Mouse (Mus musculus) bone marrow macrophage, adult 2 months (primary cell): Measurements from ENCODE around the gene Leprot. TPM values are rescaled to one million over a fixed set of nuclear protein-coding genes. Genes with fewer than 3 reads are reported as not detected.

Experiments
- H3K27ac ChIP-seq: 2 replicates; pipeline ENCODE4 v1.5.1; 2012; ENCODE audit warnings: low read depth, low read length; ENCODE audit not compliant: insufficient read depth
- H3K4me1 ChIP-seq: 2 replicates; pipeline ENCODE4 v1.6.1; 2012; ENCODE audit warnings: low read length; ENCODE audit not compliant: control insufficient read depth, insufficient read depth
- H3K4me3 ChIP-seq: 2 replicates; pipeline ENCODE4 v1.5.1; 2012; ENCODE audit warnings: mild to moderate bottlenecking, low read length, moderate library complexity; ENCODE audit not compliant: insufficient read depth
- CTCF ChIP-seq: IDR thresholded peaks from 2 replicates; pipeline ENCODE4 v1.5.1; 2012; ENCODE audit warnings: low read depth, mild to moderate bottlenecking, low read length, moderate library complexity
- POLR2A ChIP-seq: IDR thresholded peaks from 2 replicates; pipeline ENCODE4 v1.6.1; 2012; ENCODE audit warnings: mild to moderate bottlenecking, low read depth, low read length, borderline replicate concordance
- polyA plus RNA-seq: library from polyadenylated mRNA; stranded (reverse); fragments of >200 nt; gene quantifications from 2 replicates; pipeline ENCODE4 v1.2.4, GENCODE M21; 2012; ENCODE audit not compliant: missing spikeins, insufficient read depth, insufficient read length

Leprot gene
- polyA plus RNA-seq, 1 experiment = 162 TPM

- no peak overlapping the region for H3K4me3 ChIP-seq
- no peak overlapping the region for H3K27ac ChIP-seq
- TF ChIP-seq POLR2A (no peak), CTCF (no peak)
- no peaks in the 10 kb centered on the region for H3K4me1 ChIP-seq
Measured at GRCm38 (mm10) chr4:101686227-101686810, 38.8 kb downstream of the Leprot start.

GRCm38 (mm10) chr4:101689241-101689640, 41.7 kb downstream of the Leprot start:
- TF ChIP-seq CTCF (no peak), POLR2A (no peak)
- Histone ChIP-seq H3K4me1 (no peaks in the 10 kb centered on the region), H3K4me3 (no peak overlapping the region), H3K27ac (no peak overlapping the region)

- no peak overlapping the region for H3K27ac ChIP-seq
- no peak for TF ChIP-seq CTCF
- no peak for TF ChIP-seq POLR2A
- no peak overlapping the region for H3K4me3 ChIP-seq
- H3K4me1 ChIP-seq = no peaks in the 10 kb centered on the region
Measured at GRCm38 (mm10) chr4:101689645-101690044, 42.1 kb downstream of the Leprot start.

- TF ChIP-seq CTCF = no peak
- no peak for TF ChIP-seq POLR2A
- Histone ChIP-seq H3K4me3 (no peak overlapping the region), H3K4me1 (no peaks in the 10 kb centered on the region), H3K27ac (no peak overlapping the region)
Measured at GRCm38 (mm10) chr4:101692892-101693291, 45.4 kb downstream of the Leprot start.

- H3K27ac ChIP-seq = no peak overlapping the region
- no peaks in the 10 kb centered on the region for H3K4me1 ChIP-seq
- TF ChIP-seq POLR2A (no peak), CTCF (no peak)
Measured at GRCm38 (mm10) chr4:101694529-101694928, 47.0 kb downstream of the Leprot start.

GRCm38 (mm10) chr4:101697236-101697635, 49.7 kb downstream of the Leprot start:
- H3K4me3 ChIP-seq = no peak overlapping the region
- H3K27ac ChIP-seq = no peak overlapping the region
- no peaks in the 10 kb centered on the region for H3K4me1 ChIP-seq
- TF ChIP-seq POLR2A (no peak), CTCF (no peak)

More at GRCm38 (mm10) chr4:101694529-101694928, 47.0 kb downstream of the Leprot start:
- no peak overlapping the region for H3K4me3 ChIP-seq

- Histone ChIP-seq H3K27ac (no peak overlapping the region), H3K4me1 (no peaks in the 10 kb centered on the region), H3K4me3 (no peak overlapping the region)
- no peak for TF ChIP-seq CTCF
- TF ChIP-seq POLR2A = no peak
Measured at GRCm38 (mm10) chr4:101699423-101699822, 51.9 kb downstream of the Leprot start.

GRCm38 (mm10) chr4:101700892-101701640, 53.5 kb downstream of the Leprot start:
- H3K4me1 ChIP-seq = no peaks in the 10 kb centered on the region
- TF ChIP-seq CTCF (no peak), POLR2A (no peak)
- H3K4me3 ChIP-seq = no peak overlapping the region

GRCm38 (mm10) chr4:101705325-101705724, 57.8 kb downstream of the Leprot start:
- Histone ChIP-seq H3K4me3 (no peak overlapping the region), H3K4me1 (no peaks in the 10 kb centered on the region), H3K27ac (no peak overlapping the region)
- no peak for TF ChIP-seq POLR2A
- no peak for TF ChIP-seq CTCF

More at GRCm38 (mm10) chr4:101700892-101701640, 53.5 kb downstream of the Leprot start:
- H3K27ac ChIP-seq = no peak overlapping the region

- no peak overlapping the region for H3K4me3 ChIP-seq
- TF ChIP-seq POLR2A (no peak), CTCF (no peak)
Measured at GRCm38 (mm10) chr4:101707234-101707633, 59.7 kb downstream of the Leprot start.

More at GRCm38 (mm10) chr4:101707234-101707633, 59.7 kb downstream of the Leprot start:
- H3K27ac ChIP-seq = no peak overlapping the region
- H3K4me1 ChIP-seq = no peaks in the 10 kb centered on the region
